Mouse (Mus musculus): ENCODE measurements around the gene Plekhm2. TPM values are rescaled to one million over a fixed set of nuclear protein-coding genes. Genes with fewer than 3 reads are reported as not detected.

Gene Plekhm2
- polyA plus RNA-seq, 1 experiment from 2014 or later: 5.4 TPM

- H3K4me1 ChIP-seq: peaks cover 40% of the 10 kb centered on the region
- no peaks in the 10 kb centered on the region for H3K9me3 ChIP-seq
- WGBS: 77% methylated on average over 8 of the region's 8 CpGs
- no peak overlapping the region; the same call in 1 of the 2 replicates for H3K27ac ChIP-seq
- peaks cover 60% of the 10 kb centered on the region for H3K36me3 ChIP-seq
- no peak for DNase-seq (ENCODE audit: low spot score)
- no peak overlapping the region for H3K4me3 ChIP-seq
- H3K27me3 ChIP-seq (ENCODE audit: insufficient read depth, poor library complexity, severe bottlenecking): no peaks in the 10 kb centered on the region
Observed at GRCm38 (mm10) chr4:141656932-141657331, 7.8 kb downstream of the Plekhm2 start.

GRCm38 (mm10) chr4:141655908-141656608 lies 8.6 kb downstream of the Plekhm2 start:
- Histone ChIP-seq H3K36me3 (peaks cover 59% of the 10 kb centered on the region), H3K4me3 (no peak overlapping the region), H3K9me3 (no peaks in the 10 kb centered on the region), H3K4me1 (peaks cover 42% of the 10 kb centered on the region), H3K27ac (peak overlapping the region; percentile 62; the same call in 1 of the 2 replicates), H3K27me3 (ENCODE audit: insufficient read depth, poor library complexity, severe bottlenecking) (no peaks in the 10 kb centered on the region)
- no peak for DNase-seq (ENCODE audit: low spot score)
- WGBS: 74% methylated on average over 12 of the region's 12 CpGs

GRCm38 (mm10) chr4:141654509-141654908 lies 10.2 kb downstream of the Plekhm2 start:
- peaks cover 42% of the 10 kb centered on the region for H3K4me1 ChIP-seq
- no peaks in the 10 kb centered on the region for H3K9me3 ChIP-seq
- no peak overlapping the region for H3K27ac ChIP-seq
- WGBS: 79% methylated on average over 6 of the region's 6 CpGs
- H3K27me3 ChIP-seq (ENCODE audit: insufficient read depth, poor library complexity, severe bottlenecking): no peaks in the 10 kb centered on the region
- H3K4me3 ChIP-seq: no peak overlapping the region
- peaks cover 52% of the 10 kb centered on the region for H3K36me3 ChIP-seq
- DNase-seq (ENCODE audit: low spot score): no peak

- no peak for DNase-seq (ENCODE audit: low spot score)
- no peak overlapping the region for H3K4me3 ChIP-seq
- WGBS: 91% methylated on average over 13 of the region's 13 CpGs
- H3K36me3 ChIP-seq: peaks cover 55% of the 10 kb centered on the region
- H3K27ac ChIP-seq: no peak overlapping the region
- peaks cover 38% of the 10 kb centered on the region for H3K4me1 ChIP-seq
- H3K27me3 ChIP-seq (ENCODE audit: insufficient read depth, poor library complexity, severe bottlenecking): no peaks in the 10 kb centered on the region
- no peaks in the 10 kb centered on the region for H3K9me3 ChIP-seq
Observed at GRCm38 (mm10) chr4:141653813-141654212, 10.9 kb downstream of the Plekhm2 start.

GRCm38 (mm10) chr4:141653044-141653443 lies 11.7 kb downstream of the Plekhm2 start:
- no peak overlapping the region for H3K27ac ChIP-seq
- H3K27me3 ChIP-seq (ENCODE audit: insufficient read depth, poor library complexity, severe bottlenecking): no peaks in the 10 kb centered on the region
- no peak for DNase-seq (ENCODE audit: low spot score)
- 87% methylated on average over 8 of the region's 8 CpGs for WGBS
- H3K4me1 ChIP-seq: peaks cover 31% of the 10 kb centered on the region
- H3K36me3 ChIP-seq: peaks cover 50% of the 10 kb centered on the region
- no peaks in the 10 kb centered on the region for H3K9me3 ChIP-seq
- no peak overlapping the region for H3K4me3 ChIP-seq

- WGBS: 89% methylated on average over 10 of the region's 10 CpGs
- H3K36me3 ChIP-seq: peaks cover 55% of the 10 kb centered on the region
- no peak for DNase-seq (ENCODE audit: low spot score)
Observed at GRCm38 (mm10) chr4:141651944-141652343, 12.8 kb downstream of the Plekhm2 start.

GRCm38 (mm10) chr4:141651286-141651685 lies 13.4 kb downstream of the Plekhm2 start:
- Histone ChIP-seq H3K9me3 (no peaks in the 10 kb centered on the region), H3K4me1 (peaks cover 20% of the 10 kb centered on the region), H3K36me3 (peaks cover 55% of the 10 kb centered on the region), H3K27ac (no peak overlapping the region), H3K4me3 (no peak overlapping the region), H3K27me3 (ENCODE audit: insufficient read depth, poor library complexity, severe bottlenecking) (no peaks in the 10 kb centered on the region)
- DNase-seq (ENCODE audit: low spot score): no peak
- WGBS: 74% methylated on average over 6 of the region's 6 CpGs

More at GRCm38 (mm10) chr4:141651944-141652343, 12.8 kb downstream of the Plekhm2 start:
- Histone ChIP-seq H3K9me3 (no peaks in the 10 kb centered on the region), H3K4me3 (no peak overlapping the region), H3K27me3 (ENCODE audit: insufficient read depth, poor library complexity, severe bottlenecking) (no peaks in the 10 kb centered on the region), H3K4me1 (peaks cover 26% of the 10 kb centered on the region), H3K27ac (peak overlapping the region; percentile 23; the same call in 1 of the 2 replicates)

GRCm38 (mm10) chr4:141649244-141649643 lies 15.5 kb downstream of the Plekhm2 start:
- Histone ChIP-seq H3K4me1 (peaks cover 11% of the 10 kb centered on the region; the same call in 1 of the 2 replicates), H3K4me3 (no peak overlapping the region), H3K27ac (no peak overlapping the region), H3K9me3 (no peaks in the 10 kb centered on the region), H3K36me3 (peaks cover 46% of the 10 kb centered on the region), H3K27me3 (ENCODE audit: insufficient read depth, poor library complexity, severe bottlenecking) (no peaks in the 10 kb centered on the region)
- WGBS: 67% methylated on average over 6 of the region's 6 CpGs
- no peak for DNase-seq (ENCODE audit: low spot score)

- Histone ChIP-seq H3K36me3 (peaks cover 40% of the 10 kb centered on the region), H3K4me3 (no peak overlapping the region), H3K9me3 (no peaks in the 10 kb centered on the region), H3K4me1 (peaks cover 15% of the 10 kb centered on the region), H3K27ac (no peak overlapping the region), H3K27me3 (ENCODE audit: insufficient read depth, poor library complexity, severe bottlenecking) (no peaks in the 10 kb centered on the region)
- WGBS: 89% methylated on average over 5 of the region's 5 CpGs
- no peak for DNase-seq (ENCODE audit: low spot score)
Observed at GRCm38 (mm10) chr4:141648262-141648661, 16.4 kb downstream of the Plekhm2 start.

GRCm38 (mm10) chr4:141647187-141647586 lies 17.5 kb downstream of the Plekhm2 start:
- WGBS: 92% methylated on average over 3 of the region's 3 CpGs
- H3K4me1 ChIP-seq: peaks cover 25% of the 10 kb centered on the region

GRCm38 (mm10) chr4:141645988-141646387 lies 18.7 kb downstream of the Plekhm2 start:
- H3K4me1 ChIP-seq: peaks cover 32% of the 10 kb centered on the region
- H3K4me3 ChIP-seq: no peak overlapping the region
- 89% methylated on average over 8 of the region's 8 CpGs for WGBS
- peaks cover 38% of the 10 kb centered on the region for H3K36me3 ChIP-seq
- no peaks in the 10 kb centered on the region for H3K9me3 ChIP-seq
- H3K27ac ChIP-seq: no peak overlapping the region
- no peak for DNase-seq (ENCODE audit: low spot score)
- no peaks in the 10 kb centered on the region for H3K27me3 ChIP-seq (ENCODE audit: insufficient read depth, poor library complexity, severe bottlenecking)

More at GRCm38 (mm10) chr4:141647187-141647586, 17.5 kb downstream of the Plekhm2 start:
- Histone ChIP-seq H3K36me3 (peaks cover 36% of the 10 kb centered on the region), H3K4me3 (no peak overlapping the region), H3K27me3 (ENCODE audit: insufficient read depth, poor library complexity, severe bottlenecking) (no peaks in the 10 kb centered on the region), H3K27ac (no peak overlapping the region), H3K9me3 (no peaks in the 10 kb centered on the region)
- no peak for DNase-seq (ENCODE audit: low spot score)

GRCm38 (mm10) chr4:141643118-141643855 lies 21.4 kb downstream of the Plekhm2 start:
- Histone ChIP-seq H3K27me3 (ENCODE audit: insufficient read depth, poor library complexity, severe bottlenecking) (no peaks in the 10 kb centered on the region), H3K4me3 (no peak overlapping the region; the same call in 1 of the 2 replicates), H3K36me3 (peaks cover 52% of the 10 kb centered on the region), H3K9me3 (no peaks in the 10 kb centered on the region), H3K4me1 (peaks cover 32% of the 10 kb centered on the region), H3K27ac (peak overlapping the region; percentile 82)
- 43% methylated on average over 7 of the region's 7 CpGs for WGBS
- DNase-seq (ENCODE audit: low spot score): no peak
